Mouse (Mus musculus): ENCODE measurements at regions not wholly inside any gene's neighbourhood (a gene's known extent, or its start where the extent isn't known, plus 50 kb on each side); places are given as distances from the start of the nearest gene placed in this dataset.
A peak's percentile ranks its signal among the peaks of the same experiment; 100 is the strongest.
"Not testable (repeated sequence)": the region's sequence is repeated elsewhere in the genome, so short reads cannot be mapped to it uniquely, and the experiment has no call there.

GRCm38 (mm10) chrX:14792261-14792660 is 581.3 kb downstream of the H2al1n start:
- DNase-seq = not testable (repeated sequence)

GRCm38 (mm10) chrX:14835862-14836261 is 624.9 kb downstream of the H2al1n start:
- DNase-seq = no peak

GRCm38 (mm10) chrX:14839740-14840419 is 628.9 kb downstream of the H2al1n start:
- peak; percentile 30 for DNase-seq

GRCm38 (mm10) chrX:14840420-14840757 is 629.4 kb downstream of the H2al1n start:
- DNase-seq = no peak

DNA sequence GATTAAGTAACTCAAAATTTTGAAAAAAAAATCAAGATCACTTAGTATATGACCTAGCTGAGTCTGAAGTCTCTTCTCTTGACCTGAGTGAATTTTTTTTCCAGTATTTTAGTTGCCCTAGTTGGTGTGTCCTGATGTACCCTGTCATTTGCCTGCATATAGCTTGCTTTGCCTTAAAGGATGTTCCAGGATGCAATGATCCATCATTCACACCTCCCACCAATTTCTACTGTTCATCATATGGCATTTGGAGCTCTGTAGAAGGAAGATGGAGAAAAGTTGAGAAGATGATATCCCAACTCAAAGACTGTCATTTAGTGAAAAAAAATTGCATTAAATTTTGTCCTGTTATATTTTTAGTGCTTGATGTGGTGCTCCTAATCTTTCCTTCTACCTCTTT is 634.4 kb downstream of the H2al1n start:
- no peak for DNase-seq

GRCm38 (mm10) chrX:14884612-14885011 is 673.7 kb downstream of the H2al1n start:
- DNase-seq = peak; percentile 71
